Mouse (Mus musculus) telencephalon, adult 2 months (tissue): ENCODE results near the gene A430089I19Rik.
"Not testable (repeated sequence)": the region's sequence is repeated elsewhere in the genome, so short reads cannot be mapped to it uniquely, and the experiment has no call there.

ENCODE experiments used
- DNase-seq: peaks from one replicate; pipeline ENCODE4 v3.0.0-alpha.2; 2011; ENCODE audit warnings: low read depth, low spot score

A430089I19Rik gene

DNA sequence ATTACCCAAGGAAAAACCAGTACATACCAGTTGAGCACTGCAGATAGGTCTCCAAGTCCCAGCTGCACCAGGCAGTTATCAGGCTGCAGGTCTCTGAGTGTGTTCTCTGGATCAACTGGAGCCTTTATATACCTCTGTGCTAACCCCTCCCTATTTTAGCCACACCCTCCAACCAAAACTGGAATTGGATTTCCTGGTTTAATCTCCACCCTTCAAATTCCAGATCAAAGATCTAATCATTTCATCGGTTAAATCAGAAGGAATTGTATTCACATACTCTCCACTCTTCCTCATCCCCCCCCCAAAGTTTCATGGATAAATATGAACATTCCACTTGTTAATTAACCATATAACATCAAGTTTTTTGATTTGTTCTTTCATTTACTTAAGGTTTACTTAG lies at the start of gene A430089I19Rik:
Gene A430089I19Rik (minus strand): TSS at position 101 of the 400 bp plus-strand sequence.
- DNase-seq, result not testable (repeated sequence)

DNA sequence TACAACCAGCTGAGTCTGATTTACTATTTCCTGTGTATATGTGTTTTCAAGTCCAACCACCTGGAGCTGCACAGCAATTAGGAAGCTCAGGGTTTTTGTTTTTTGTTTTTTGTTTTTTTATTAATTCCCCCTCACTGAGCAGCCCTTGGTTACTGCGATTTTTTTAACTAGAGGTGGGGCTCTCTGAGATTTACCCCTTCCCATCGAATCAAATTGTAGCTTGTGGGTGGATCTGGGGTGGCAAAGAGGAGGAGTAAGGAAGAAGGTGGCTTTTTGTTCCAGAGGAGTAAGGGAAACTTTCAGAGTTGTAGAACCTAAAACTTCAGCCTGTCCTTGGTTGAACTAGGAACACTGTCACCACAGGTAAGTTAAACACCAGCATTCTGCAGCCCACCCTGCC lies 32.9 kb upstream of the A430089I19Rik start, which contains the start of gene AA792892:
Gene AA792892 (plus strand): TSS at position 301 of the 400 bp plus-strand sequence.
- not testable (repeated sequence) for DNase-seq

DNA sequence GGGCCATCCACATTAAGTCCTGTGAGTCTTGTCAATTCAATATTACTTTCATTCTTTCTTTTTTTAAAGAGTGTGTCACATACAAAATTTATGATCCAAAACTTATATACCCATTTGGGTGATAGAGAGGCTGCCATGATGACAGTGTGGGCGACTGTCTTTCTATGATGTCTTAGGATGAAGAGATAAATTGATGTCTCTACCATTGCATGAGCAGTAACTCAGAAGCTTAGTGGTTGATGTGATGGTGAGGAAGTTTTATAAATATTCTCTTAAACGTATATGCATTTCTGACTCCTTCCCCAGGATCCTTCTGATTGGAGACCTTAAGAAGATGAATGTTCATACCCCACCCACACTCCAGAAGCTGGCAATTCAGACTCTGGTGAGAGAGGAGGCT lies 7.5 kb upstream of the A430089I19Rik start, which contains the start of gene Gm6502:
Gene Gm6502 (plus strand): TSS at position 301 of the 400 bp plus-strand sequence.
- not testable (repeated sequence) for DNase-seq
